ENCODE assay signal across 19 mouse cellular contexts in the genomic region with DNA sequence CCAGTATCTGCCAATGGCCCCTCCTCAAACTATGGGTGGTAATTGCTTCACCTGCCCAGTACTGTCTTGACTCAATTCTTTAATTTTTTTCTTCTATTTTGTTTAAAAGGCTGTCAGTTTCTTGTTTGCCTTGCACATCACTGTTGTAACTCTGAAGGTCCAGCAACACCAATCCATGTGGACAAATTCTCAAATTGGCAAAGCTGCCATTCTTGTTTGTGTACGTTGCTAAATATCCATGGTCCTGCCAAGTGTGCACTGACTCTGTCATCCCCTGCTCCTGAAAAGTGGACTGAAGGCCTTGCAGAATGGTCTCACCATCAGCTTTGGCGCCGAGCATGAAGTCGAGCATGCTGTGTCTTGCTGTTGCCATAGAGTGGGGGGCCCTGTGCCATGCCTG. TPM values are rescaled to one million over a fixed set of nuclear protein-coding genes. Genes with fewer than 3 reads are reported as not detected.
DNase-seq lines count a peak whose midpoint lies in the region; ATAC-seq and TF ChIP-seq lines count a peak whose summit lies in the region.
"Had no signal": no experiment of that assay in that cellular context is flagged by ENCODE, and none has a peak within 500 bp of the region (broad histone marks: within the 10 kb centered on the region; RNA-seq: fewer than 3 reads in every experiment).

No protein-coding gene starts in this region.

- no peak for TF ChIP-seq CTCF in liver, adult 2 months (IDR thresholded peaks at IDR 0.05; ENCODE audit: low read depth, low read length)
- no peak for TF ChIP-seq CTCF in liver, postnatal 0 days (IDR thresholded peaks at IDR 0.05; ENCODE audit: low read depth)

- WGBS in liver, adult 2 months: 19% methylated on average over 4 of the region's 4 CpGs
- 83% methylated on average over 4 of the region's 4 CpGs for WGBS in liver, embryonic 12.5 days (ENCODE audit: insufficient replicate concordance)
- 75% methylated on average over 4 of the region's 4 CpGs for WGBS in liver, postnatal 0 days (ENCODE audit: insufficient replicate concordance)

- H3K27ac ChIP-seq in liver, adult 2 months (replicated peaks; ENCODE audit: insufficient read depth, low read depth, low read length): peak overlapping the region; percentile 56
- no peak overlapping the region for H3K27ac ChIP-seq in liver, embryonic 12.5 days
- H3K27ac ChIP-seq in liver, postnatal 0 days (ENCODE audit: low read depth): no peak overlapping the region; the same call in 1 of the 2 replicates

- no peaks in the 10 kb centered on the region for H3K36me3 ChIP-seq in liver, adult 2 months (ENCODE audit: control insufficient read depth, insufficient read depth, low read length)
- no peaks in the 10 kb centered on the region for H3K36me3 ChIP-seq in liver, embryonic 12.5 days
- H3K36me3 ChIP-seq in liver, postnatal 0 days (replicated peaks; ENCODE audit: insufficient read depth, low read length): no peaks in the 10 kb centered on the region
- H3K36me3 ChIP-seq: G1E had no signal

- H3K9me3 ChIP-seq in liver, embryonic 12.5 days (replicated peaks): no peaks in the 10 kb centered on the region
- H3K9me3 ChIP-seq in liver, postnatal 0 days (ENCODE audit: low read length): no peaks in the 10 kb centered on the region

- H3K4me2 ChIP-seq in liver, embryonic 12.5 days: no peak overlapping the region
- no peak overlapping the region for H3K4me2 ChIP-seq in liver, postnatal 0 days (ENCODE audit: low read depth, low read length)

- no peak for TF ChIP-seq EP300 in liver, postnatal 0 days (IDR thresholded peaks at IDR 0.05; ENCODE audit: low read depth)

- no peak for ATAC-seq in liver, embryonic 12.5 days
- peak; percentile 20; the same call in 1 of the 2 replicates for ATAC-seq in liver, postnatal 0 days
- ATAC-seq: activated CD4-positive, CD25-positive, alpha-beta regulatory T cell, adult 4 months; CD4-positive, CD25-positive, alpha-beta regulatory T cell, adult 4 months; Patski had no signal

- peaks cover 21% of the 10 kb centered on the region for H3K4me1 ChIP-seq in liver, adult 2 months (ENCODE audit: control insufficient read depth, insufficient read depth, low read length)
- no peaks in the 10 kb centered on the region for H3K4me1 ChIP-seq in liver, embryonic 12.5 days
- peaks cover 16% of the 10 kb centered on the region for H3K4me1 ChIP-seq in liver, postnatal 0 days (ENCODE audit: insufficient read depth)

- no peak overlapping the region for H3K4me3 ChIP-seq in liver, adult 2 months (ENCODE audit: insufficient read depth, low read depth, low read length)
- no peak overlapping the region for H3K4me3 ChIP-seq in liver, embryonic 12.5 days
- no peak overlapping the region for H3K4me3 ChIP-seq in liver, postnatal 0 days (ENCODE audit: low read depth, low read length)

- peak; percentile 95 for DNase-seq in liver, adult 2 months (ENCODE audit: extremely low read depth, low read depth, low spot score)
- DNase-seq in liver, postnatal 0 days: peak; percentile 20
- DNase-seq in liver: no peak
- DNase-seq: adrenal gland, adult 2 months; adrenal gland, adult 8-10 months; adrenal gland, postnatal 10 days; adrenal gland, postnatal 14 days; adrenal gland, postnatal 25 days; adrenal gland, postnatal 36 days; B cell, adult 2 months; cerebellum, adult 11 months; cerebellum, adult 11-12 months; cerebellum, adult 18-20 months had no signal

- no peaks in the 10 kb centered on the region for H3K79me2 ChIP-seq in liver, adult 2 months (ENCODE audit: control insufficient read depth, insufficient read depth, low read length)

- no peaks in the 10 kb centered on the region for H3K27me3 ChIP-seq in liver, adult 2 months (ENCODE audit: control insufficient read depth, insufficient read depth, low read length)
- peaks cover 6% of the 10 kb centered on the region; the same call in 1 of the 2 replicates for H3K27me3 ChIP-seq in liver, embryonic 12.5 days (replicated peaks)
- no peaks in the 10 kb centered on the region for H3K27me3 ChIP-seq in liver, postnatal 0 days (ENCODE audit: insufficient read depth, low read length)
- H3K27me3 ChIP-seq: CH12.LX, Patski had no signal

- TF ChIP-seq POLR2A in liver, adult 2 months (IDR thresholded peaks at IDR 0.05; ENCODE audit: extremely low read depth, insufficient read depth, low read length): no peak

- H3K9ac ChIP-seq in liver, adult 2 months (ENCODE audit: low read depth, low read length): peak overlapping the region; percentile 25; the same call in 1 of the 2 replicates
- no peak overlapping the region for H3K9ac ChIP-seq in liver, embryonic 12.5 days
- no peak overlapping the region for H3K9ac ChIP-seq in liver, postnatal 0 days (replicated peaks)

RNA-seq across cellular contexts. Expression of gene St3gal5, which starts 23.6 kb away (rescaled TPM):
- 115 and 162 TPM in 2 replicates for total RNA-seq in liver, adult 2 months (2014; rRNA removed)
- polyA plus RNA-seq in liver, adult 2 months (2012; rRNA removed): 61.4 and 133 TPM in 2 replicates
- 166 and 181 TPM in 2 replicates for polyA plus RNA-seq in liver, embryonic 12.5 days (2016; fragmentation: Nextera tagmentation; extraction: Ambion mirVana)
- 175 and 212 TPM in 2 replicates for polyA plus RNA-seq in liver, postnatal 0 days (2015; fragmentation: Nextera tagmentation; extraction: Ambion mirVana)
